Mouse (Mus musculus) lung, embryonic 15.5 days (tissue): ENCODE measurements around the gene Dqx1. TPM values are rescaled to one million over a fixed set of nuclear protein-coding genes. Genes with fewer than 3 reads are reported as not detected.

Experiments used
- ATAC-seq: fragments of 200-750 bp; cut with Nextera tagmentation; 2 replicates; pipeline ENCODE4 v1.8.0; 2017; ENCODE audit warnings: moderate number of reproducible peaks, borderline replicate concordance; ENCODE audit not compliant: low FRiP score, low TSS enrichment; ENCODE audit errors: extremely low read depth
- H3K27ac ChIP-seq: fragments of 300-500 bp; sonication (generic); 2 replicates; pipeline ENCODE4 v1.5.1; 2015; ENCODE audit warnings: moderate library complexity, mild to moderate bottlenecking, inconsistent platforms
- H3K27me3 ChIP-seq: fragments of 300-500 bp; sonication (generic); 2 replicates; pipeline ENCODE4 v1.6.1; 2015; ENCODE audit warnings: inconsistent platforms
- H3K36me3 ChIP-seq: fragments of 300-500 bp; sonication (generic); 2 replicates; pipeline ENCODE4 v1.6.1; 2015; ENCODE audit warnings: inconsistent platforms
- H3K4me1 ChIP-seq: fragments of 300-500 bp; sonication (generic); 2 replicates; pipeline ENCODE4 v1.6.1; 2015; ENCODE audit warnings: inconsistent platforms
- H3K4me2 ChIP-seq: fragments of 300-500 bp; sonication (generic); 2 replicates; pipeline ENCODE4 v1.6.1; 2015; ENCODE audit warnings: inconsistent platforms, mild to moderate bottlenecking, moderate library complexity
- H3K4me3 ChIP-seq: fragments of 300-500 bp; sonication (generic); 2 replicates; pipeline ENCODE4 v1.5.1; 2015; ENCODE audit warnings: mild to moderate bottlenecking, inconsistent platforms
- H3K9ac ChIP-seq: fragments of 300-500 bp; sonication (generic); 2 replicates; pipeline ENCODE4 v1.6.1; 2015; ENCODE audit warnings: inconsistent platforms
- H3K9me3 ChIP-seq: fragments of 300-500 bp; sonication (generic); 2 replicates; pipeline ENCODE4 v1.6.1; 2016; ENCODE audit warnings: inconsistent platforms
- whole genome bisulfite sequencing: fragments of 180-500 bp; shearing (Covaris S2); methylation state at CpG from one replicate; pipeline ENCODE4 v1.1.7; 2015; 5-methylcytosine and 5-hydroxymethylcytosine counted together
- polyA plus RNA-seq: library from polyadenylated mRNA; unstranded; fragments of >200 nt; fragmentation: Nextera tagmentation; extraction: Ambion mirVana; gene quantifications from 2 replicates; pipeline ENCODE4 v1.2.1, GENCODE M21; 2015

Gene Dqx1
- polyA plus RNA-seq, 1 experiment from 2014 or later: 1.7 TPM

GRCm38 (mm10) chr6:83077630-83078323 lies 20.1 kb downstream of the Dqx1 start, which contains the start of gene Pcgf1:
Pcgf1 (plus strand) TSS chr6:83077869.
- H3K27me3 ChIP-seq: peaks cover 48% of the 10 kb centered on the region
- H3K9me3 ChIP-seq: no peaks in the 10 kb centered on the region
- peak within 1 kb of the TSS; percentile 79 for H3K4me3 ChIP-seq
- peak; percentile 62; the same call in 1 of the 2 replicates for ATAC-seq
- peaks cover 14% of the 10 kb centered on the region for H3K4me1 ChIP-seq
- H3K4me2 ChIP-seq: peak within 1 kb of the TSS; percentile 97
- H3K27ac ChIP-seq: peak within 1 kb of the TSS; percentile 86
- peak within 1 kb of the TSS; percentile 88 for H3K9ac ChIP-seq
- H3K36me3 ChIP-seq: peaks cover 15% of the 10 kb centered on the region
- under 1% methylated on average over 54 of the region's 54 CpGs for WGBS

GRCm38 (mm10) chr6:83078324-83078858 lies 20.7 kb downstream of the Dqx1 start:
- peak overlapping the region; percentile 88 for H3K9ac ChIP-seq
- peak overlapping the region; percentile 79 for H3K4me3 ChIP-seq
- peak overlapping the region; percentile 97 for H3K4me2 ChIP-seq
- peak; percentile 93 for ATAC-seq
- H3K27me3 ChIP-seq: peaks cover 48% of the 10 kb centered on the region
- H3K27ac ChIP-seq: peak overlapping the region; percentile 86
- under 1% methylated on average over 46 of the region's 46 CpGs for WGBS
- H3K9me3 ChIP-seq: no peaks in the 10 kb centered on the region
- peaks cover 14% of the 10 kb centered on the region for H3K4me1 ChIP-seq
- peaks cover 15% of the 10 kb centered on the region for H3K36me3 ChIP-seq

- Histone ChIP-seq H3K9ac (no peak overlapping the region), H3K4me2 (no peak overlapping the region), H3K4me1 (peaks cover 14% of the 10 kb centered on the region), H3K4me3 (no peak overlapping the region), H3K36me3 (peaks cover 15% of the 10 kb centered on the region), H3K9me3 (no peaks in the 10 kb centered on the region), H3K27ac (no peak overlapping the region), H3K27me3 (peaks cover 48% of the 10 kb centered on the region)
- ATAC-seq: no peak
- WGBS: 80% methylated on average over 5 of the region's 5 CpGs
Observed at GRCm38 (mm10) chr6:83080210-83080609, 22.6 kb downstream of the Dqx1 start.

GRCm38 (mm10) chr6:83083497-83083896 lies 25.9 kb downstream of the Dqx1 start:
- Histone ChIP-seq H3K4me3 (no peak overlapping the region), H3K4me2 (no peak overlapping the region), H3K27me3 (peaks cover 62% of the 10 kb centered on the region), H3K9ac (no peak overlapping the region), H3K9me3 (no peaks in the 10 kb centered on the region), H3K4me1 (peaks cover 24% of the 10 kb centered on the region), H3K27ac (no peak overlapping the region), H3K36me3 (peaks cover 15% of the 10 kb centered on the region)
- no peak for ATAC-seq
- 20% methylated on average over 5 of the region's 5 CpGs for WGBS

- no peak for ATAC-seq
- H3K36me3 ChIP-seq: peaks cover 15% of the 10 kb centered on the region
- H3K4me1 ChIP-seq: peaks cover 17% of the 10 kb centered on the region
- H3K27me3 ChIP-seq: peaks cover 70% of the 10 kb centered on the region
- H3K4me2 ChIP-seq: no peak overlapping the region
- no peak overlapping the region for H3K9ac ChIP-seq
- H3K9me3 ChIP-seq: no peaks in the 10 kb centered on the region
- no peak overlapping the region for H3K4me3 ChIP-seq
- 6% methylated on average over 6 of the region's 6 CpGs for WGBS
- H3K27ac ChIP-seq: no peak overlapping the region
Observed at GRCm38 (mm10) chr6:83084477-83084876, 26.8 kb downstream of the Dqx1 start.

- peak within 1 kb of the TSS; percentile 32 for H3K4me3 ChIP-seq
- no peak for ATAC-seq
- H3K36me3 ChIP-seq: 0 out of 2 replicates have a peak, but pooled peaks cover under 1% of the 10 kb centered on the region
- H3K27me3 ChIP-seq: peaks cover 79% of the 10 kb centered on the region
- 3% methylated on average over 42 of the region's 42 CpGs for WGBS
- no peak within 1 kb of the TSS for H3K9ac ChIP-seq
- peaks cover 16% of the 10 kb centered on the region for H3K4me1 ChIP-seq
- peak within 1 kb of the TSS; percentile 51 for H3K4me2 ChIP-seq
- H3K27ac ChIP-seq: no peak within 1 kb of the TSS
- H3K9me3 ChIP-seq: no peaks in the 10 kb centered on the region
Observed at GRCm38 (mm10) chr6:83086121-83087035, 28.7 kb downstream of the Dqx1 start, which contains the start of gene Lbx2. Lbx2 (plus strand) TSS chr6:83086367.

- ATAC-seq: no peak
- H3K4me1 ChIP-seq: peaks cover 16% of the 10 kb centered on the region
- peaks cover 78% of the 10 kb centered on the region for H3K27me3 ChIP-seq
- no peaks in the 10 kb centered on the region for H3K9me3 ChIP-seq
- 2% methylated on average over 47 of the region's 47 CpGs for WGBS
- H3K4me2 ChIP-seq: peak overlapping the region; percentile 51
- H3K36me3 ChIP-seq: no peaks in the 10 kb centered on the region
- no peak overlapping the region for H3K27ac ChIP-seq
- peak overlapping the region; percentile 32 for H3K4me3 ChIP-seq
- no peak overlapping the region; the same call in 1 of the 2 replicates for H3K9ac ChIP-seq
Observed at GRCm38 (mm10) chr6:83087205-83087925, 29.7 kb downstream of the Dqx1 start.

- Histone ChIP-seq H3K4me1 (peaks cover 19% of the 10 kb centered on the region), H3K27ac (no peak overlapping the region), H3K4me3 (peak overlapping the region; percentile 32), H3K9ac (no peak overlapping the region; the same call in 1 of the 2 replicates), H3K27me3 (peaks cover 73% of the 10 kb centered on the region), H3K36me3 (no peaks in the 10 kb centered on the region), H3K9me3 (no peaks in the 10 kb centered on the region), H3K4me2 (peak overlapping the region; percentile 51)
- ATAC-seq: no peak
- WGBS: 12% methylated on average over 9 of the region's 9 CpGs
Observed at GRCm38 (mm10) chr6:83087926-83088260, 30.2 kb downstream of the Dqx1 start.

- Histone ChIP-seq H3K27me3 (peaks cover 26% of the 10 kb centered on the region), H3K4me2 (no peak overlapping the region), H3K36me3 (no peaks in the 10 kb centered on the region), H3K27ac (peak overlapping the region; percentile 57; the same call in 1 of the 2 replicates), H3K4me3 (no peak overlapping the region), H3K9ac (no peak overlapping the region), H3K4me1 (peaks cover 10% of the 10 kb centered on the region), H3K9me3 (no peaks in the 10 kb centered on the region)
- WGBS: 25% methylated on average over 6 of the region's 6 CpGs
- ATAC-seq: peak; percentile 53; the same call in 1 of the 2 replicates
Observed at GRCm38 (mm10) chr6:83092416-83093127, 34.9 kb downstream of the Dqx1 start.

- H3K36me3 ChIP-seq: no peaks in the 10 kb centered on the region
- no peaks in the 10 kb centered on the region for H3K9me3 ChIP-seq
- no peaks in the 10 kb centered on the region; the same call in 1 of the 2 replicates for H3K27me3 ChIP-seq
- no peak overlapping the region for H3K4me2 ChIP-seq
- H3K9ac ChIP-seq: no peak overlapping the region
- H3K4me3 ChIP-seq: no peak overlapping the region
- no peak for ATAC-seq
- H3K4me1 ChIP-seq: 0 out of 2 replicates have a peak, but pooled peaks cover 6% of the 10 kb centered on the region
- H3K27ac ChIP-seq: no peak overlapping the region
- WGBS: 41% methylated on average over 6 of the region's 6 CpGs
Observed at GRCm38 (mm10) chr6:83095968-83096367, 38.3 kb downstream of the Dqx1 start.
